Mouse (Mus musculus) T-helper 1 cell (primary cell): ENCODE measurements at regions not wholly inside any gene's neighbourhood (a gene's known extent, or its start where the extent isn't known, plus 50 kb on each side); places are given as distances from the start of the nearest gene placed in this dataset.

ENCODE experiments used
- in situ Hi-C: fragments of 300-600 bp; cut with MboI, MseI; formaldehyde crosslinking; loops from one replicate; pipeline ENCODE4 v1.15.1; 2025; ENCODE audit warnings: high pct_unique_total_duplicates

DNA sequence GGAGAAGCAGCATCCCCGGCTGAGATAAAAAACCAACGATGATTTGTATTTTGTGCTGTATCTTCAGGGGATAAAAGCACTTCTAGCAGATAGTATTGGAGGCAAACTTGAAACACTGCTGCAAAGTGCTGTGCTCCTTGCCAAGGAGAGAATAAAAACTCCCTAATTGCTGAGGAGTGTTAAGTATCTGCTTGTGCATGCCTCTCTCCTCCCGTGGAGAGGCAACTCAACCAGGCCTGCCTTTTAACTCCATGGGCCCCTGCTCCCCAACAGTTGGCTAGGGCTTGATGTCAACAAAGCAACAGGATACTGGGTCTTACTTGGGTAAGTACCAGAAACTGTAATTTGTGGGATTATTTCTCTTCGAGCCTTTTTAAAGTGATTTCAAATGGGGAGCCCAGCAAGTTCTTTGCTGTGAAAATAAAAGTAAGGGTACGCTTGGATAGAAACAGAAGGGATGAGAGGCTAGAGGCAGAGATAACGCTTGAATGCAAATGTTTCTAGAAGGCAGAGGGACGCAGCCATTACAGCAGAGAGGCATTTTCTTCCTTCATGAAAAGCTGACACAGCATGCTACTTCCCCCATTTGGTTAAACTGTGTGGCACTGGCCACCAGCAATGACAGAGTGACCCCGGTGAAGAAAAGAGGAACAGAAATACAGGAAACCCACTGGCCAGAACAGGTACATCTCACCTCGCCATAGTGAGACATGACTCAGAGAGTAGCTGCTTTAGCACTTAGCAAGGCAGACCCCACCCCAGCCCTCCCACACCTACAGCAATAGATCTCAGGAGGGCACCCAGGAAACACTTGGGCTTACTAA lies 369.0 kb upstream of the Spred2 start:
- in situ Hi-C loops: no loop called here

DNA sequence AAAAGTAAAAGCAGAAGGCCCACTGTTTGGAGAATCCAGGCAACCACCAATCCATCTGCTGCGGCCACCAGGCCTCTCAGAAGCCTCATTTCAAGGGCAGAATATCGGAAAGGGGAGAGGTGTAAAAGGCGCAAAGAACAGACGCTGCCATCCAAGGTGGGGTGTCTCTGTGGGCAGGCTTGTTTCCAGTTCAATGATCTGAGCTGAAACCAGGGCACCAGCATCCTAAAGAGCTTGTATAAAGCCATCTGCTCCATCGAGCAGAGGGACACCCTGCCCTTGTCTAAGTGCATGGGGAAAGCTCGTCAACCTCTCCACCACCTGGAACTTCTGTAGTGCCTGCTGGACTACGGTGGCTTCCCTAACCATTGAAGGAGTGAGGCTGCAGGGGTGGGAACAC lies 363.7 kb upstream of the Spred2 start:
- in situ Hi-C loops: no loop called here

DNA sequence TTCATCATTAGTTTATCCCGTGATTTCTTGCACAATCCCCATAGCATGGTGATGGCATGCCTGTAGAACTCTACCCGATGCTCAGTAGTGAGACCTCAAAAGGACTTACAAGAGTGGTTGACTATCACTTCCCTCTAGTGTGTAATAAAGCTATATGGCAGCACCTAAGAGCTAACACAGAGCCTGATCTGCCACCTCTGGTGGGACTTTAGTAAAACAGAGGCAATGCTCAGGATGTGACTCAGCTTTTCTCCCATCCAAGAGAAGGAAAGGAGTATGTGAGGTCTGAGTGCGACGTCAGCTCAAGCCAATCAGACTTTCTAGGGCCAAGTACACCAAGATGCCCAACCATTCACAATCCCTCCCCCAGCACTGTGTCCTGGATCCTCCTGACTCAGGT lies 361.5 kb upstream of the Spred2 start:
- in situ Hi-C loops: no loop called here

GRCm38 (mm10) chr11:19585228-19585627 lies 338.9 kb upstream of the Spred2 start:
- in situ Hi-C loops: loop anchor here (25.0 kb wide), 1 partner anchor 602 kb away; no protein-coding TSS in a partner anchor

GRCm38 (mm10) chr11:19592506-19593355 lies 331.4 kb upstream of the Spred2 start:
- in situ Hi-C loops: loop anchor here (25.0 kb wide), 1 partner anchor 595 kb away; no protein-coding TSS in a partner anchor

GRCm38 (mm10) chr11:19595107-19595506 lies 329.1 kb upstream of the Spred2 start:
- in situ Hi-C loops: loop anchor here (25.0 kb wide), 1 partner anchor 592 kb away; no protein-coding TSS in a partner anchor

DNA sequence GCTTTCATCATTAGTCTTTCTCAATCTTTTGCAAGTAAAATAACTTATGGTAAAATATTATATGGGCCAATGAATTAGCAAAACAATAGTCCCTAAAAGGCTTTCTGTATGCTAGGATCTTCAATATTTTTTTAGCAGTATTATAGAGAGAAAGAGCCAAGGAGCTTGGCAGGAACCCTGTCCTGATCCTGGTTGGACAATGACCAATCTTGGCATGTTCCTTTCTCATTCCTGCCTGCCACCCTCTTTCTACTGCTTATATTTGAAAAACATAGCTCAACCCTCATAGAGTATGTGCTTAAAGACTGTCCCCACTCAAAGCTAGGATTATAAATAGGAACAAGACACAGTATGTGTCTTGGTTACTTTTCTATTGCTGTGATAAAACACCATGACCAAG lies 327.8 kb upstream of the Spred2 start:
- in situ Hi-C loops: loop anchor here (25.0 kb wide), 1 partner anchor 591 kb away; no protein-coding TSS in a partner anchor

GRCm38 (mm10) chr11:19599433-19599832 lies 324.7 kb upstream of the Spred2 start:
- in situ Hi-C loops: loop anchor here (25.0 kb wide), 1 partner anchor 588 kb away; no protein-coding TSS in a partner anchor

- in situ Hi-C loops: loop anchor here (25.0 kb wide), 1 partner anchor 411 kb away; no protein-coding TSS in a partner anchor
Measured at GRCm38 (mm10) chr11:19601216-19601938, 322.8 kb upstream of the Spred2 start.

GRCm38 (mm10) chr11:19602496-19602895 lies 321.7 kb upstream of the Spred2 start:
- in situ Hi-C loops: loop anchor here (25.0 kb wide), 1 partner anchor 410 kb away; no protein-coding TSS in a partner anchor

- in situ Hi-C loops: loop anchor here (25.0 kb wide), 1 partner anchor 407 kb away; no protein-coding TSS in a partner anchor
Measured at GRCm38 (mm10) chr11:19605602-19606001, 318.6 kb upstream of the Spred2 start.

GRCm38 (mm10) chr11:19606943-19607342 lies 317.2 kb upstream of the Spred2 start:
- in situ Hi-C loops: loop anchor here (25.0 kb wide), 1 partner anchor 405 kb away; no protein-coding TSS in a partner anchor

GRCm38 (mm10) chr11:19607941-19608340 lies 316.2 kb upstream of the Spred2 start:
- in situ Hi-C loops: loop anchor here (25.0 kb wide), 1 partner anchor 404 kb away; no protein-coding TSS in a partner anchor

GRCm38 (mm10) chr11:19608523-19608922 lies 315.7 kb upstream of the Spred2 start:
- in situ Hi-C loops: loop anchor here (25.0 kb wide), 1 partner anchor 404 kb away; no protein-coding TSS in a partner anchor

- in situ Hi-C loops: loop anchor here (25.0 kb wide), 1 partner anchor 402 kb away; no protein-coding TSS in a partner anchor
Measured at GRCm38 (mm10) chr11:19610559-19610958, 313.6 kb upstream of the Spred2 start.

- in situ Hi-C loops: loop anchor here (25.0 kb wide), 1 partner anchor 401 kb away; no protein-coding TSS in a partner anchor
Measured at GRCm38 (mm10) chr11:19611217-19611616, 313.0 kb upstream of the Spred2 start.

DNA sequence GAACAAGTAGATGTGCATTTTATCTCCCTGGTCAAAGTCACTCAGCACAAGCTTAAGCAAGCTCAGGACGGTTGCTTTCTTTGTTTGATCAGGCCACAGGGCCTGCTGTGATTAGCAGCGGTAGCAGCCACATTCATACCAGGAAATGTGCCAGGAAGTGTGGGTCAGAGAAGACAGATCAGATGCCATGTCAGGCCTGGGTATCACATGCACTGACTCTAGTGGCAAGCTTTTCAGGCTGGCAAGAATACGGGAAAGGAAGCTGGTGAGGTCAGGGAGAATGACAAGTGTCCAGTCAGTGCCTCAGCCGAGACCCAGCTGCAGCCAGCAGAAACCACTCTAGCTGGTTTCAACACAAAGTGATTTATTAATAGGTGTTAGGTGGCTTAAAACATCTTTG lies 307.7 kb upstream of the Spred2 start:
- in situ Hi-C loops: loop anchor here (25.0 kb wide), 1 partner anchor 396 kb away; no protein-coding TSS in a partner anchor

DNA sequence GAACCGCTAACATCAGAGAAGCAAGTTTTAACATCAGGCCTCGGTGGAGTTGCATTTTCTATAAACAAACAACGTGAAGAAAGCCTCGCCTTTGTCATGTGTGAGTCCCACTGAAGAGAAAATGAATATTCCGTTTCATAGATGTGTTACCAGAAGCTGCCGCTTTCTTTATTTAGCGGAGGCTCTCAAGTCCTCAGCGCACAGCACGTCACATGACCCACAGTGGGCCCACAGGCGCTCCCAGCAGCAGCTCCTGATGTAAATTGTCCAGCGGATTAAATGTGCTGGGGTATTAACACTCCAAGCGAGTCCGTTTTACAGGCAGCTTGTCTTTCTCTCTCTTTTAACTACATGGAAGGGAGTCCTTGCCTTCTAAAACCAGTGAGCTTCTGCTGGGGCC lies 304.7 kb upstream of the Spred2 start:
- in situ Hi-C loops: loop anchor here (25.0 kb wide), 1 partner anchor 393 kb away; no protein-coding TSS in a partner anchor

- in situ Hi-C loops: no loop called here
Measured at GRCm38 (mm10) chr11:19631055-19631695, 293.0 kb upstream of the Spred2 start.

- in situ Hi-C loops: no loop called here
Measured at GRCm38 (mm10) chr11:19632477-19632876, 291.7 kb upstream of the Spred2 start.
